In the genomic region with DNA sequence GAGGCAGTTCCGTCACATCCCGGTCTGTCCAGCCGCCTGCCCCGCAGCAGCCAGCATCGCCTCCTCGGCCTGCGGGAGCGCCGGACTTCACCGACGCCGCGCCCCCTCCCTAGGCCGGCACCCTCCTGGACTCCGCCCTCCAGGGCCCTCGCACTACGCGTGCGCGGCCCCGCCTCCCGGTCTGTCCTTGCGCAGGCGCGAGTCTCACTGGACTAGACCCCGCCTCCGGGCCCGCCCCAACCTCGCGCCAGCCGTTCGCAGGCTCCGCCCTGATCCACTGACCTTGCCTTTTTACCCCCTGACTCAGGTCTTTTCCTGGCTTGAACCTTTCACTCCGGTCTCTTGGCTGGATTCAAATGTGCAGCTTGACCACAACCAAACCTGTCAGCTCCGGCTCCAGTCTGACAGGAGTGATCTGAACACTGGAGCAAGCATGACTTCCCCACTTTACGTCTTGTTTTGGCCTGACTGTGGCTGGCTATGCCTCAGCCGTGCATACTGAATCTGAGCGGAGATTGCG, we compare ENCODE assay signal across 8 mouse cellular contexts. TPM values are rescaled to one million over a fixed set of nuclear protein-coding genes. Genes with fewer than 3 reads are reported as not detected.
DNase-seq lines count a peak whose midpoint lies in the region; ATAC-seq and TF ChIP-seq lines count a peak whose summit lies in the region.

A gene (minus strand): TSS at position 150 of the 520 bp plus-strand sequence.

- CTCF ChIA-PET in Patski (lab: Charles Lee), result interaction anchor here (1.0 kb wide), 1 partner anchor 21 kb away, joined by 3 read pairs; no protein-coding TSS in a partner anchor

- peak; percentile 71 for DNase-seq in Patski (ENCODE audit: low read depth, low spot score)
- peak; percentile 99 for DNase-seq in cerebellum, postnatal 14 days
- DNase-seq in frontal cortex, postnatal 25 days (ENCODE audit: low spot score in 2 of 2), result peak; percentile 89 to 97
- DNase-seq in hindbrain, embryonic 14.5 days (ENCODE audit: low spot score), result peak; percentile 97
- peak; percentile 97 to 98 for DNase-seq in layer of hippocampus, postnatal 36 days
- DNase-seq in lung, postnatal 36 days, result peak; percentile 97
- peak; percentile 96 for DNase-seq in retina, postnatal 1 day
- peak; percentile 98 to 100 for DNase-seq in urinary bladder, adult 18-20 months (ENCODE audit: low spot score in 2 of 2)

- 3% methylated on average over 22 of the region's 39 CpGs for WGBS in hindbrain, embryonic 14.5 days

- H3K4me1 ChIP-seq in hindbrain, embryonic 14.5 days (replicated peaks; ENCODE audit: control insufficient read depth, insufficient read depth, low read length), result peaks cover 24% of the 10 kb centered on the region

- H3K4me3 ChIP-seq in hindbrain, embryonic 14.5 days (replicated peaks; ENCODE audit: low read length), result peak within 1 kb of the TSS; percentile 93

- peak within 1 kb of the TSS; percentile 95 for H3K9ac ChIP-seq in hindbrain, embryonic 14.5 days

- peak; percentile 95 for ATAC-seq in Patski
- ATAC-seq in hindbrain, embryonic 14.5 days (ENCODE audit: low FRiP score), result peak; percentile 100

- peak within 1 kb of the TSS; percentile 52 for H3K4me2 ChIP-seq in hindbrain, embryonic 14.5 days (replicated peaks)

- H3K27ac ChIP-seq in hindbrain, embryonic 14.5 days, result peak within 1 kb of the TSS; percentile 90

- H3K36me3 ChIP-seq in hindbrain, embryonic 14.5 days (replicated peaks; ENCODE audit: control insufficient read depth, insufficient read depth), result no peaks in the 10 kb centered on the region

- in situ Hi-C loops in Patski (cut with MboI; ENCODE audit: low pct_unique_long_range_greater_than_20kb), result no loop called here

- no peaks in the 10 kb centered on the region for H3K27me3 ChIP-seq in Patski
- no peaks in the 10 kb centered on the region for H3K27me3 ChIP-seq in hindbrain, embryonic 14.5 days (ENCODE audit: control insufficient read depth, insufficient read depth, low read length)

- no peak for TF ChIP-seq CTCF in Patski (IDR thresholded peaks at IDR 0.05)

- POLR2A ChIA-PET in Patski (lab: Charles Lee), result no interaction called here

- no peaks in the 10 kb centered on the region for H3K9me3 ChIP-seq in hindbrain, embryonic 14.5 days (ENCODE audit: control insufficient read depth, low read length)

RNA-seq across cellular contexts. Expression of the gene that starts here (rescaled TPM):
- polyA plus RNA-seq in Patski (2021), result 48.0 TPM
- polyA plus RNA-seq in hindbrain, embryonic 14.5 days (2014; fragmentation: Nextera tagmentation; extraction: Ambion mirVana), result 84.4 and 96.1 TPM in 2 replicates
- 10 to 100 TPM; 79.1 to 79.6 TPM for total RNA-seq in layer of hippocampus, postnatal 36 days (2021)

Comparison
In these comparisons a context has a peak if more than half of its experiments do, and no peak if none do; other contexts are left out.
1. Peak in every context shown above with its lines: DNase-seq, ATAC-seq, H3K4me3 ChIP-seq and H3K27ac ChIP-seq.